Mouse (Mus musculus): ENCODE results near the gene Osbpl3. TPM values are rescaled to one million over a fixed set of nuclear protein-coding genes. Genes with fewer than 3 reads are reported as not detected.

Osbpl3 gene
- polyA plus RNA-seq (2014; fragmentation: Nextera tagmentation; extraction: Ambion mirVana): 4.1 and 5.7 TPM in 2 replicates

- ATAC-seq (ENCODE audit: insufficient read depth) (peak; percentile 97), DNase-seq (peak; percentile 92)
- H3K4me3 ChIP-seq (ENCODE audit: low read depth, low read length): peak within 1 kb of the TSS; percentile 64
- H3K27ac ChIP-seq (ENCODE audit: low read depth): peak within 1 kb of the TSS; percentile 44; the same call in 1 of the 2 replicates
- H3K9me3 ChIP-seq (ENCODE audit: low read depth, low read length): no peaks in the 10 kb centered on the region
- H3K9ac ChIP-seq: peak within 1 kb of the TSS; percentile 59
- H3K4me1 ChIP-seq (ENCODE audit: insufficient read depth): no peaks in the 10 kb centered on the region; the same call in 1 of the 2 replicates
- no peaks in the 10 kb centered on the region for H3K36me3 ChIP-seq (ENCODE audit: insufficient read depth)
- H3K4me2 ChIP-seq: peak within 1 kb of the TSS; percentile 96
- peaks cover 6% of the 10 kb centered on the region; the same call in 1 of the 2 replicates for H3K27me3 ChIP-seq (ENCODE audit: insufficient read depth, low read length)
- TF ChIP-seq CTCF (IDR thresholded peaks at IDR 0.05; ENCODE audit: low read depth): peak; percentile 68
- under 1% methylated on average over 45 of the region's 45 CpGs for WGBS
Observed at GRCm38 (mm10) chr6:50455829-50456469, at the start of gene Osbpl3. Osbpl3 (minus strand) TSS chr6:50456201.

DNA sequence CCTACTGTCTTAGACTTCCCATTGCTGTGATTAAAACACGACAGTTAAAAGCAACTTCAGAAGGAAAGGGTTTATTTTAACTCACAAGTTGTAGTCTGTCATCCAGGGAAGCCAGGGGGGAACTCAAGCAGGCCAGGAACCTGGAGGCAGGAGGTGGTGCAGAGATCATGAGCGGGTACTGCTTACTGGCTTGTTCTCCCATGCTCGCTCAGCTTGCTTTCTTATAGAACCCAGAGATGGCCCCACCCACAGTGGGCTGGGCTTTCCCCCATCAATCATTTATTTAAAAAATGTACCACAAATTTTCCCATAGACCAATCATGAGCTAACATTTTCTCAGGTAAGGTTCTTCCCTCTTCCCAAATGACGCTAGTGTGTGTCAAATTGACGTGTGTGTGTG lies 49.5 kb upstream of the Osbpl3 start:
- no peak for TF ChIP-seq CTCF (IDR thresholded peaks at IDR 0.05; ENCODE audit: low read depth)
- WGBS: 77% methylated on average over 5 of the region's 5 CpGs

GRCm38 (mm10) chr6:50504711-50505110 lies 48.7 kb upstream of the Osbpl3 start:
- Histone ChIP-seq H3K9ac (no peak overlapping the region), H3K36me3 (ENCODE audit: insufficient read depth) (no peaks in the 10 kb centered on the region), H3K27me3 (ENCODE audit: insufficient read depth, low read length) (no peaks in the 10 kb centered on the region), H3K4me2 (no peak overlapping the region), H3K4me1 (ENCODE audit: insufficient read depth) (no peaks in the 10 kb centered on the region), H3K4me3 (ENCODE audit: low read depth, low read length) (no peak overlapping the region), H3K9me3 (ENCODE audit: low read depth, low read length) (no peaks in the 10 kb centered on the region), H3K27ac (ENCODE audit: low read depth) (no peak overlapping the region)
- TF ChIP-seq CTCF (IDR thresholded peaks at IDR 0.05; ENCODE audit: low read depth): no peak
- WGBS: 71% methylated on average over 5 of the region's 5 CpGs
- DNase-seq: no peak
- no peak for ATAC-seq (ENCODE audit: insufficient read depth)

More for the DNA sequence above, 49.5 kb upstream of the Osbpl3 start:
- Histone ChIP-seq H3K4me3 (ENCODE audit: low read depth, low read length) (no peak overlapping the region), H3K4me1 (ENCODE audit: insufficient read depth) (no peaks in the 10 kb centered on the region), H3K27me3 (ENCODE audit: insufficient read depth, low read length) (no peaks in the 10 kb centered on the region), H3K9me3 (ENCODE audit: low read depth, low read length) (no peaks in the 10 kb centered on the region), H3K36me3 (ENCODE audit: insufficient read depth) (no peaks in the 10 kb centered on the region), H3K4me2 (no peak overlapping the region), H3K9ac (no peak overlapping the region), H3K27ac (ENCODE audit: low read depth) (no peak overlapping the region)
- ATAC-seq (ENCODE audit: insufficient read depth) (no peak), DNase-seq (no peak)

DNA sequence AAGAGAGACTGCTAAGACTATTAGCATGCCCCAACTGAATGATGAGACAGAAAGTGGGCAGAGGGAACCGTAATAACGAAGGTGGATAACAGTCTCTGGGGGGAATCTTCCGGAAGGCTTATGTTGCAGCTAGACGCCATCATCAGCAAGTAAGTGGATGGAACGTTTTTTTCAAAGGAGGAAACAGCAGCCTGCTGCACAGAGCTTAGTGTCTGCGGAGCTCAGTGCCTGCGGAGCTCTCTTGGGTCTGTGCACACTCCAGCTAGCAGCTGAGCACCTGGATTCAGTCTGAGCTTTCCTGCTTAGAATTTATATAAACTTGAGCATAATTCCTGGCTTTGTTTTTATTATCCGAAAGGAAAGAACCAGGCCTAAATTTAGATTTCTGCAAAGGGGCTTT lies 47.8 kb upstream of the Osbpl3 start:
- 22% methylated on average over 8 of the region's 8 CpGs for WGBS
- H3K4me2 ChIP-seq: no peak overlapping the region
- no peak overlapping the region for H3K4me3 ChIP-seq (ENCODE audit: low read depth, low read length)
- no peak overlapping the region for H3K27ac ChIP-seq (ENCODE audit: low read depth)
- no peaks in the 10 kb centered on the region for H3K9me3 ChIP-seq (ENCODE audit: low read depth, low read length)
- DNase-seq (peak; percentile 23), ATAC-seq (ENCODE audit: insufficient read depth) (no peak)
- TF ChIP-seq CTCF (IDR thresholded peaks at IDR 0.05; ENCODE audit: low read depth): no peak
- H3K9ac ChIP-seq: no peak overlapping the region
- H3K36me3 ChIP-seq (ENCODE audit: insufficient read depth): no peaks in the 10 kb centered on the region
- no peaks in the 10 kb centered on the region for H3K4me1 ChIP-seq (ENCODE audit: insufficient read depth)
- no peaks in the 10 kb centered on the region for H3K27me3 ChIP-seq (ENCODE audit: insufficient read depth, low read length)

DNA sequence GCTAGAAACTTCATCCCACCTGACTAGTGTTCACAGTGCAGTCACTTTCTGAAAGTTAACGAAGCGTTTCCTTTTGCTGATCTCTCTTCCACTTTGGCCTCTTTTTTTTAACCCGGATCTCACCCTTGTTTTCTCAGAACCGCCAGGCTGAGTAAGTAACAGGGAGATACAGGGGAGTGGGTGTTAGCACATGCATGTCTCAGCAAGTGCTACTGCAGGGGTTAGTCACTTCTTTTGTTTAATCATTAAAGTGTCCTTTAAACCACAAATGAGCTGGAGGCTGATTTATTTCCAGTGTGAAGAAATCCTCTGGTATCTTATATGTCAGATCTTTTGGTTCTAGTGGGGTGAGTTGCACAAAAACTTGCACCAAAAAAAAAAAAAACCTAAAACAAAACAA lies 47.0 kb upstream of the Osbpl3 start:
- TF ChIP-seq CTCF (IDR thresholded peaks at IDR 0.05; ENCODE audit: low read depth): no peak
- Histone ChIP-seq H3K9ac (no peak overlapping the region), H3K27me3 (ENCODE audit: insufficient read depth, low read length) (no peaks in the 10 kb centered on the region), H3K4me2 (no peak overlapping the region), H3K27ac (ENCODE audit: low read depth) (no peak overlapping the region), H3K9me3 (ENCODE audit: low read depth, low read length) (no peaks in the 10 kb centered on the region), H3K36me3 (ENCODE audit: insufficient read depth) (no peaks in the 10 kb centered on the region), H3K4me1 (ENCODE audit: insufficient read depth) (no peaks in the 10 kb centered on the region), H3K4me3 (ENCODE audit: low read depth, low read length) (no peak overlapping the region)
- ATAC-seq (ENCODE audit: insufficient read depth) (no peak), DNase-seq (peak; percentile 8)
- WGBS: 37% methylated on average over 4 of the region's 4 CpGs

DNA sequence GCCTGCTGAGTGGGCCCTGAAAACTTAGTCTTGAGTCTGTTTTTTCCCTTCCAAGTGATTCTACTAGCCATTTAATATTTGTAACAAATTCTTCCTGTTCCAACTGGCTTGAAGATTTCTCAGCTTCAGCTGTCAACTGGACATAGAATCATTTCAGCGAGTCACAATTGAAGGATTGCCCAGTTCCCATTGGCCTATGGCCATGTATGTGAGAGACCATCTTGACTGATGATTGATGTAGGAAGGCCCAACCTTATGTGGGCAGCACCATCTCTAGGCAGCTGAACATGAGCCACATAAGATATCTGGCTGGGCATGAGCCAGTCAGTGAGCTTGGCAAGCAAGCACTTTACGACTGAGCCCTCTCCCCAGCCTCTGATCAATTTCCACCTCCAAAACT lies 42.3 kb upstream of the Osbpl3 start:
- TF ChIP-seq CTCF (IDR thresholded peaks at IDR 0.05; ENCODE audit: low read depth): no peak
- DNase-seq (no peak), ATAC-seq (ENCODE audit: insufficient read depth) (no peak)
- Histone ChIP-seq H3K4me2 (no peak overlapping the region), H3K27me3 (ENCODE audit: insufficient read depth, low read length) (no peaks in the 10 kb centered on the region), H3K9ac (no peak overlapping the region), H3K4me3 (ENCODE audit: low read depth, low read length) (no peak overlapping the region), H3K36me3 (ENCODE audit: insufficient read depth) (no peaks in the 10 kb centered on the region), H3K4me1 (ENCODE audit: insufficient read depth) (no peaks in the 10 kb centered on the region), H3K27ac (ENCODE audit: low read depth) (no peak overlapping the region), H3K9me3 (ENCODE audit: low read depth, low read length) (no peaks in the 10 kb centered on the region)
- WGBS: 79% methylated on average over 2 of the region's 2 CpGs

DNA sequence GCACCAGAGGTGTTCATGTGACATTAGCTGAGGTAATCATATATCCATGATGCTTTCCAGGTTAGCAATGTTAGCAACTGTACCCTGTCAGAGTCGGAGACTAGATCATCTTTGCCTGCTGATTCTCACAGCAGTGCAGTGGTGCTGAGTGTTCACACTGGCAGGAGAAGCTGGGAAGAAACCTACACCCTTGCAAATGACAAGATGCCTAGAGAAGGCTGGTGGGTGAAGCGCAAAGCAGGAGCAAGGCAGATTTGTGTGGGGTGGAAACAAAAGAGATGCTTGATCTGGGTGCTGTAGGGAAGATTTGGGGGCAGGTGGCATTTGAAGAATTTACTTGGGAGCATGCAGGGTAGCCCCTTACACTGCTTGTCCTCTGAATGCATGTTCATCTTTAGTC lies 34.5 kb upstream of the Osbpl3 start:
- WGBS: 74% methylated on average over 2 of the region's 2 CpGs
- TF ChIP-seq CTCF (IDR thresholded peaks at IDR 0.05; ENCODE audit: low read depth): no peak
- ATAC-seq (ENCODE audit: insufficient read depth): no peak

More for the DNA sequence above, 34.5 kb upstream of the Osbpl3 start:
- Histone ChIP-seq H3K9ac (no peak overlapping the region), H3K4me1 (ENCODE audit: insufficient read depth) (no peaks in the 10 kb centered on the region), H3K27me3 (ENCODE audit: insufficient read depth, low read length) (no peaks in the 10 kb centered on the region), H3K36me3 (ENCODE audit: insufficient read depth) (no peaks in the 10 kb centered on the region), H3K4me2 (no peak overlapping the region), H3K4me3 (ENCODE audit: low read depth, low read length) (no peak overlapping the region), H3K27ac (ENCODE audit: low read depth) (no peak overlapping the region), H3K9me3 (ENCODE audit: low read depth, low read length) (no peaks in the 10 kb centered on the region)
- DNase-seq: no peak
